Mouse (Mus musculus) ES-E14 (cell line): ENCODE measurements at regions not wholly inside any gene's neighbourhood (a gene's known extent, or its start where the extent isn't known, plus 50 kb on each side); places are given as distances from the start of the nearest gene placed in this dataset.

Source experiments
- HCFC1 ChIP-seq: IDR thresholded peaks from 2 replicates; pipeline ENCODE4 v1.6.1; 2012; ENCODE audit warnings: low read length, inconsistent platforms, borderline replicate concordance; ENCODE audit not compliant: insufficient read depth
- MAFK ChIP-seq: IDR thresholded peaks from 2 replicates; pipeline ENCODE4 v1.6.1; 2014; ENCODE audit warnings: mild to moderate bottlenecking, low read depth, low read length, inconsistent platforms; ENCODE audit not compliant: insufficient read depth
- ZC3H11A ChIP-seq: IDR thresholded peaks from 2 replicates; pipeline ENCODE4 v1.6.1; 2012; ENCODE audit warnings: low read depth, mild to moderate bottlenecking, inconsistent platforms, low read length, borderline replicate concordance

DNA sequence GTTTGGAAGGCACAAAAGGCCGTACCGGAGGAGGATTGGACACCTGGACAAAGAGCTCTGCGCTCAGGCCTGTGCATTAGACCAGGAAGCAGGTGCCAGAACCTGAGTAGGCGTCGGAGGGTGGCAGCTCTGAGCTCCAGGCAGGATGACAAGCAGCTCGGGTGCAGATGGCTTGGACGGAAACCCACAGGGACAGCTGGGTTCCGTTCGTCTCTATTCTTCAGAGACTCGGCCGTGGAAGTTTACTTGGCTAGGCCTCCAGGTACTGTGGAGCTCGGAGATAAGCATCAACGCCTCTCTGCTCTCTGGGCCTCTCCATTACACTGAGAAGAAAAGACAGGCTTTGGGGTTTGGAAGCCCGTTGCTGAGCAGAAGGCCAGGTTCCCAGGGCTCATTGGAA is 868.5 kb upstream of the Car8 start:
- TF ChIP-seq MAFK (no peak), ZC3H11A (no peak), HCFC1 (no peak)
